Mouse (Mus musculus) cerebellum, postnatal 4 days (tissue): ENCODE data around the gene AL607142.1.
A peak's percentile ranks its signal among the peaks of the same experiment; 100 is the strongest.

Source experiments
- DNase-seq, 2 experiments: peaks; one replicate each; pipeline ENCODE4 v3.0.0; 2022; ENCODE audit warnings: low spot score in 2 of 2, mixed read lengths in 1 of 2

Gene AL607142.1

DNA sequence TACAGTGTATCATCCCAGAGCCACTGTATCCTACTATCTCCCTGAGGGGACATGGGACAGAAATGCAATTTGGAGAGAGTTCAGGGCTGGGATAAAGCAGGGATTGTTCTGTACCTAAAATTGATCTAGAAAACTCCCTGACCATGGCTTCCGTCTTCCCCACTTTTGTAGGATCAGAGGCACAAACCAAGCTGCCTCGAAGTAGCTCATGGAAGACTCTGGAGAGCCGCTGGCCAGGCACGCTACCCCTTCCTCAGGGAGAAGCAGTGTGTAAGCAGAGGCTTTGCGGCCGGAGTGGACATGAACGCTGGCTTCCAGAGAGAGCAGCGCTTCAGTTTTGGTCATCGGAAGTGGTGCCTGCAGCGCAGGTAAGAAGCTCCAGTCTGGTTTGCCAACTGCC is at the start of gene AL607142.1:
Gene AL607142.1, plus strand, starts transcription at position 301 of the 400 bp plus-strand sequence.
- DNase-seq: no peak

DNA sequence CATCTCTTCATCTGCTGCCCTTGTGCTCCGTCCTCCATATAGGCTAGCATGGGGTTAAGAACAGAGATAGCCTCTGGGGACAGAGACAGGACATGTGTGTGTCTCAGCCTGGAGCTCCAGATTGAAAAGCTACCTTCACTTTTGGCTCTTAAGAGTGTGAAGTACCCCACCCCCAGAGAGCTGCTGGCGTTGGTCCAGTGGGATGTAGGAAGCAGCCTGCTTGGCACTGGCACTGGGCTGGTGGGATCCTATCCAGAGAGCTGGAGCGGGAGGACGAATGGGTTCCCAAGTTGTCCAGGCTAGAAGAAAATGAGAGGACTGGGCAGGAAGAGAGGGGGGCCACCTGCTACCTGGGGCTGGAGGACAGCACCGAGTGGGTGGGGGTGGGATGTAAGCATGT is 46.4 kb upstream of the AL607142.1 start:
- DNase-seq: peak in 1 of 2 experiments; percentile 76

DNA sequence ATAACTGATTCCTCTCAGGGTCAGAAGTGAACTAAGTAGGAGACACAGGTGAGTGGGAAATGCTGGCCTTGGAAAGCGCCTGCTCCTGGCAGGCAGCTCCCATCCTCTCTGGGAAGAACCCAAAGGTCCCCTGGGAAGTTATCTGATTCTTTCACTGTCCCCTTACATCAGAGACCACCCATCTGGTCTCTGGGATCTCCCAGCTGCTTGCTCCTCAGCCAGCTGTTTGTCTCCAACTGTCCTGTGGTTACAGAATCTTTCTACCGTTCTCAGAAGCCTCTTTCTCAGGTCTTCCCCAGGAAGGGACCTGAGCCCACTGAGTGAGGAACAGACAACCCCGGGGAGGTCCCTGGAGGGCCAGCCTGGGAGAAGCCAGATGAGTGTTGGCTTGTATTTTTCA is 42.4 kb upstream of the AL607142.1 start:
- DNase-seq: no peak

DNA sequence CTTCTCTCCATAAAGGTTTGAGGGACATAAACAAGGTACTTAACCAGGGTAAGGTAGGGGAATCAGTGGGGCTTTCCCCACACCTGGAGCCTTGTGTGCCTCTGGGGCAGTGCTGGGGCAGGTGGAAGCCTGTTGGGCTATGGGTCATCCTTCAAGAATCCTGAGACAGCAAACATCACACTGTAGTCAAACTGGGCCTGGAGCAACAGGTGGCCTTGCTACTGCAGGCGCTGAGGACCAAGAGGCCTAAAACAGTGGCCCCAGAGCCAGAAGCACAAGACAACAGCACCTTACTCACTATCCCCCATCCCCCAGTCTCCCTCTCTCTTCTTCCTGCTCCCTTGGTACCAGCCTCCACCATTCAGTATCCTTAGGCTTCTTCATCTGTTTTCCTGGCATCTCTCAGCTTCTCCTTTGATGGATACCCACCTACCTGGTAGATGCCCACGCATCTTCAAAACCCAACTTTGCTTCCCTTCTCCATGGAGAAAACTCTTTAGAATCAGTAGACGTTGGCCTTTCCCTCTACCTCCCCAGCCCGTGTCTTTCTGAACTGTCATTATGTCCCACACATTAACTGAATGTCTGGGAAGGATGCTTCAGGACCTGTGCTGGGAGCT is 41.5 kb upstream of the AL607142.1 start:
- no peak for DNase-seq

DNA sequence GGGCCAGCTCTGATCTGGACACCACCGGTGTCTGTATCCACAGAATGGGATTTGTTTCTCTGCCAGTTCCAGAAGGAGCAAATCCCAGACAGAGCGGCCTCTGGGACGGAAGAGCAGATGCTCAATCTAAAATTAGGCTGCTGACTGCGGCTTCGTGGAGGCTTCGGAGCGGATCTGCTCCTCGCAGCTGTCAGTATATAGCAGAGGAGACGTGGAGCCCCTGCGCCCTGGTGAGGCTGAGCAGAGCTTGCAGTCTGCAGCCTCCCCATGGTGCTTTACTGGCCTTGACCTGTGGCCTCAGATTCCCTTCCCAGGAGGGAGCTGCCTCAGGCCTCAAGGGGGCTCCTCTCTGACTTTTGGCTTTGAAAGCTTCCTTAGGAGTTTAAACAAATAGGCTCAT is 40.7 kb upstream of the AL607142.1 start:
- DNase-seq: peak in 1 of 2 experiments; percentile 30

DNA sequence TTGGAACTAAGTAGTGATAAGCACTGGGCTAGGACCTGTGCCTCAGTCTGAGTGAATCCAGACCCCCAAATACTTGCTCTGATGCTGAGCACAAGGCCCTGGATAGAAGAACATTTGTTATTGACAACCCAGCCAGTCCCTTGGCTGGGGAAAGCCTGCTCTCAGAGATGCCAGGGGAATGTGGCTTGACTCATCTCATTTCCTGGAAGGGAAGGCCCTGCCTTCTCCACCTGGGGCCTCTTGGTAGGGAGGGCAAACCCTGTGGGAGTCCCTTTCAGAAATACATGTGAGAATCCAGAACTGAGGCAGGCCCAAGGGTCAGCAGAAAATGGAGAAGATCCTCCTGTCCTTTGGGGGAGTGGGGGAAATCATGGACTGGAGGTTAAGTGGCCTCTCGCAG is 37.1 kb upstream of the AL607142.1 start:
- DNase-seq: no peak

DNA sequence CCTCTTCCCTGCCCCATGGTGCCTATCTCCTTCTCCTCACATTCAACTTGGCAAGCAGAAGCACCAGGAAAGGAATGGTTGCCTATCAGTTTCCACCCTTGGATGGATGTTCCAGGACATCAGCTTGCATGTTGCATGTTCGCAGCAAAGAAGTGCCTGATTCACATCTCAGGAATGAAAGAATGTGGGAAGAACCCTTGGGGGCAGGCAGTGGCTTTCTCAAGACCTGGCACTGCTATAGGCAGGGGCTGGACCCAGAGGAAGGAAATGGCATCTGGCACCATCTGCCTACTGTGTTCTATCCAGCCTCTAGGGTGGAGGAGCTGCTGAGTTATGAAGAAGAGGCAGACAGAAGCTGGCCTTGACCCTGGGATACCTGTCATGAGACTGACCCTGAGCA is 34.9 kb upstream of the AL607142.1 start:
- DNase-seq: no peak

DNA sequence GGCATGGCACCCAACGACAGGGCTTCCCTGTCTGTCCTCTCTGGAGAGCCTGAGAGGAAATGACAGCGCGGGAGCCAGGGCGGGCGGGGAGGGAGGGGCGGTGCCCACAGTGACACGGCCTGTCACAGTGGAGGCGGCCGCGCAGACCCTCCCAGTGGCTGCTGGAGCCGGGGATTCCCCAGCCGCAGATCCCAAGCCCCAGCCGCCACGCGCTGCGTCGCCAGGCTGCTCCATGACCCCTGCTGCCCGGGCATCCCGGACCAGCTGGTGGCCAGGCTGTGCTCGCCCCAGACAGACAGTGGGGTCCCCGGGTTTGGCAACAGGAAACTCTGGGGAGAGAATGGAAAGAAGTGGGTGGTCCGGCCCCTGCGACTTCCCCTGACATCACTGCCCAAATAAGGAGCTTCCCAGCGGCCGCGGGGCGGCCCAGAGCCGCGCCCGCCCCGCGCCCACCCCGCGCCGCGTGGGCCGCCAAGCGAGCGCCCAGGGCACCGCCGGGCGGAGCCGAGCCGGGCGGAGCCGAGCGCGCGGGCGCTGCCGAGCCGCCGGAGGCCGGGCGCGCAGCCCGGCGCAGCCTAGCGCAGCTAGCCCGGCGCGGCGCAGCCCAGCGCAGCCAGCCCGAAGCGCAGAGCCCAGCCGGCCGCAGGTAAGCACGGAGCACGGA is 32.3 kb upstream of the AL607142.1 start:
- DNase-seq: peak in 1 of 2 experiments; percentile 42

DNA sequence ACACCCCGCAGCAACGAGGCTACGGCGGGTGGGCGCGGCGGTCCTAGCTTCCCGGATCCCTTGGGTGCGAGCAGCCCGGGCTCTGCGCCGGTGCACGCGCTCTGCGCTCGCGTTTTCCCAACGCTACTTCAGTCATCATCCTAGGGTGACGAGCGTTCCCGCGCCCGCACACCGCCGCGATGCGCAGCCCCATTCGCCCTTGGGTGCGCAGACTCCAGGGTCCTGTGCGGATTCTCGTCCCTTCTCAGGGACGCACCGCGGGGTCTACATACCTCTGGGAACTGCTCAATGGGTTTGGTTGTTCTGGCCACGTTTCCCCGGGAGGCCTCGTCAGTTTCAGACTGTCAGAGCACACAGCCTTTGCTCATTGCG is 31.8 kb upstream of the AL607142.1 start:
- DNase-seq: peak in 1 of 2 experiments; percentile 31

DNA sequence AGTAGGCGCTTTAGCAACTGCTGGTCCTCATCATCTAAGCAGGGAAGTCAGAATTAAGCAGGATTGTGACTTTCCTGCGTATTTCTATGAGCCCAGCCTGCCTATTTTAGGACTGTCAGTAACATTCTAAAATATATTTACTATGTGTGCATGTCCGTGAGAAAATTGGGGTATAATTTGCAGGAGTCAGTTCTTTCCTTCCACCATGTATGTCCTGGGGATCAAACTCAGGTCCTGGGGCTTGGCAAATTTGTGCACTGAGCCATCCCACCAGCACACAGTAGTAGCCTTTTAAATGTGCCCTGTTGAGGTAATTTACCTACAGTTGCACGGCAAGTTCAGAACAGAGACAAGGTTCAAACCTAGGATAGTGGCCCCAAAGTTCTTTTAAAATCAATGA is 28.5 kb upstream of the AL607142.1 start:
- no peak for DNase-seq

DNA sequence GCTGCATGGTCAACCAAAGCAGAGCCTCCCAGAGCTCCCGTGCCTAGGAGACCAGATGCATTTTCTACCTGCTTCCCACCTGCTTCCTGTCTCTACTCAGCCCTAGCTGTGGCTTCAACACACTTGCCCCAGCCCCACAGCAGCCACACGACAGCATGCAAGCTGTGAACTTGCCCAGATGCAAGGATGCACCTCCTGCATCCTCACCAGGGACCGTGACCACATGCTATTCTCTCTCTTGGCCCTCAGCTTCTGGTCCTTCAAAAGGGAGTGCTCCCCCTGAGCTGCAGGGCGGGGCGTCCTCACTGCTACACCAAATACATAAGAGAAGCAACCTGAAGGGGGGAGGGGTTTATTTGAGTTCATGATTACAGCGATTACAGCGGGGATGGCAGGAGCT is 27.8 kb upstream of the AL607142.1 start:
- no peak for DNase-seq

DNA sequence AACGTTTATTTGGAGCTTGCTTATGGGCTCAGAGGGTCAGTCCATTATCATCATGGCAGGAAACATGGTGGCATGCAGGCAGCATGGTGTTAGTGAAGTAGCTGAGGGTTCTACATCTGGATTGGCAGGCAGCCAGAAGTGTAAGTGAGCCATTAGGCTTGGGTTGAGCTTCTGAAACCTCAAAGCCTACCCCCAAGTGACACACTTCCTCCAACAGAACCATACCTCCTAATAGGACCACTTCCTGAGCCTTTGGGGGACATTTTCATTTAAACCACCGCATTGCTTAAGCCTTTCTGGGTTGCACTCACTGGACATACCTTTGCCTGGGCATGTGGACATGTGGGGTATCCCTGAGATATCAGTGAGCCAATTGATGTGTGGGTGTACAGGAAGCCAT is 23.3 kb upstream of the AL607142.1 start:
- no peak for DNase-seq

DNA sequence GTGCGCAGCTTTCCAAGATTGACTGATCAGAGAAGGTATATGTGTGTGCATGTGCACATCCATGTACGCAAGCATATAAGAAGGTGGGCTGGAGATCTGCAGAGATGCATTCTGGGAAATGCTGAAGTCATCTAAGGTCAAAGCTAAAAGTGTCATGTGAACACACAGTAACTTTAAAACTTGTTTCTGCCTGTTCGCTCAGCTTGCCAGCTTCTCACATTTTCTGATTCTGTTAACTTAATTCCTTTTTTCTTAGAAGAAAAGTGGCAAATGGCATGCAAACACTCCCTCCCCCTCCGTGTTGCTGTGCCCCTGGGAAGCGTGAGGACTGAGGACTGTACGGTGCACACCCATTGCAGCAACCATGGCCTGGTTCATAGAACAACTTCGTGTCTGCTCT is 22.3 kb upstream of the AL607142.1 start:
- no peak for DNase-seq

DNA sequence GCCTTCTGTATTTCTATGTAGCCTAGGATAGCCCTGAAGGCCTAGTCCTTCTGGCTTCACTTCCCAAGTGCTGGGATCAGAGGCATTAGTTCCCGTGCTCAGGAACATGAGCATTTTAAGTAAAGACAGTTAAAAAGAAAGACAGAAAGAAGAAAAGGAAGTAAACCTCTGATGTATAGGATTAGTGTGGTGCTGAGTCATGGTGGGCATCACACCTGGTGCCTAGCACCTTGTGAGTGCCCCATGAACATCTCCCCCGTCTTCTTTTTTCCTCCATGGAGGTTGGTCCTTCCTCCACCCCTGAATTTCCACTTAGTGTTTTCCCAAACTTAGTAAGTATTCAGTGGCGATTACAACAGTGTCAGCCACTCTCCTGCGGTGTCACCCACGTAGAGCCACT is 20.2 kb upstream of the AL607142.1 start:
- no peak for DNase-seq

DNA sequence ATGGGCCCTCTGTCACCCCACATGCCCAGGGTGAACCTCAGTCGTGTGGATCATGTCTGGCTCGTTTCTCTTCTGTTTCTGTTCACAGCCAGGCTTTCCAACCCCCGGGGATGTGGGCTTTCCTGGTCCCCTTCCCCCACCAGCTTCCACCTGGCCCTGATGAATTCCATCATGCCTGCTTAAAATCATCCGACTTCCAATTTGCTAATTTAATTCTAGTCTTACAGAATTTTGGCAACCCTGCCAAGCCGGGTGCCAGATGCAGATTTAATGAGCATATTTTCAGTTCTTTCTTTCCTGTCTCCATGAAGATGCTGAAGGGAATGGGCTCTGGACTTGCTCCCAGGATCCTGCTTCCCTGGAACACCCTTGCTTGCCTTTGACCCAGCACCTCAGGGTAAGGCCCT is 19.7 kb upstream of the AL607142.1 start:
- no peak for DNase-seq

DNA sequence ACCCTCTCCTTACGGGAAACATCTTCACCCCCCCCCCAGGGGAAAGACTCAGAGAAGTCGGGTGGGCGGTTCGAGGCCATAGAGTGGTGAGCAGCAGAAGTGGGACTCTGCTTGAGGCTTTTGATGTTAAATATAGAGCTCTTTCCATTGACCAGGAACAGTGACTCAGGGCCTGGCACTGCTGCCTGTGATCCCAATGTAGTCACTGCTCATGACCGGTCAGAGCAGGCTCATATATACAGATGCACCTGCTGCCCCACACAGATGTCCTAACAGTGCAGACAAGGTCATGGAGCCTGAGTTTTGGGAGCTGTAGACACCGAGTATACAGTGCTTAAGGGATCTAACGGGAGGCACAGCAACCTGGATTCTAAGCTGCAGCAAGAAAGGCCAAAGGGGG is 18.9 kb upstream of the AL607142.1 start:
- no peak for DNase-seq

DNA sequence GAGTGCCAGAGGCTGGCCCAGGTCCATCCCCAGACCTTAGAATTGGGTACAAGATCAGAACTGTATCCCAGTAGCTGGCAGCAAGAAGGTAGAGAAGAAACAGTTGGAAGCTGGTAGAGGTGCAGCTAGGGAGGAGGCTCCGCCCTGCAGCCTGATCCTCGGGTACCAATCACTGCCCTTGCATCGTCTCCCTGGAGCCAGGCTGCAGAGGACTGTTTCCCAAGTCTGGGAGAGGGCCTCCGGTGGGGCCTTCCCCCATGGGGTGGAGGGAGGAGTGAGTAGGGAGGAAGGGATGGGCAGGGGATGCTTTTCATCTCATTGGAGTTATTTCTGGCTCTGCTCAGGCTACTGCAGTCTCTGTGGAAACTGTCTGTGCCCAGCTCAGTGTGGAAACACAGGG is 17.7 kb upstream of the AL607142.1 start:
- no peak for DNase-seq

DNA sequence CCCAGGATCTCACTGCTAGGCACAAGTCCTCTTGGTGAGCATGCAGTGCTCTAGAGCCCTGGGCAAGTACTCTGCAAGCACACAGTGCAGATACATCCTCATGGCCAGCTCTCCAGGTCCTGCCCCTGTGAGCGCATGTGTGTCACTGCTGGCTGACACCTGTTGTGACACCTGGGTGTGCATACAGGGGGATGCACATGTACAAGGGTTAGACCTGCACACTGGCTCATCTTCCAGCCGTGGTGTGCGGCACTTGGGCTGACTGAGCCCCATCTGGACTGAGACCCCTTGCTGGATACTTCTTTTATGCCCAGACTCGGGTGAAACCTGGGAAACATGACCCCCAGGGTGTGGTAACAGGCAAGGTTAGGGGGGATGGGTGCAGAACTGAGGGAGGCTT is 16.5 kb upstream of the AL607142.1 start:
- DNase-seq: no peak

DNA sequence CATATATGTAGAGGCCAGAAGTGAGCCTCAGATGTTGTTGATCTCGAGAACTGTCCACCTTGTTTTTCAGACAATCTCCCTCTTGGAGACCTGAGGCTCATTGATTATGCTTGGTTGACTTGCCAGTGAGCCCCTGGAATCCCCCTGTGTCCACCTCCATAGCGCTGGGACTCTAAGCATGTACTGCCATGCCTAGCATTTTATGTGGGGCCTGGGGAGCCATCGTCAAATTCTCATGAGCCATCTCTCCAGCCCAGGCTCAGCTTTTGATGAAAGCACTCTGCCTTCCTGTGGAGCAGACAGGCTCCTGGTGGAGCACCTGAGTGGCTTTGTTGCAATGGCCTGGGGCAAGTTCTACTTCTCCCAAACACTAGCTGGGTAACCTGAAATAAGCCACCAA is 14.9 kb upstream of the AL607142.1 start:
- no peak for DNase-seq

DNA sequence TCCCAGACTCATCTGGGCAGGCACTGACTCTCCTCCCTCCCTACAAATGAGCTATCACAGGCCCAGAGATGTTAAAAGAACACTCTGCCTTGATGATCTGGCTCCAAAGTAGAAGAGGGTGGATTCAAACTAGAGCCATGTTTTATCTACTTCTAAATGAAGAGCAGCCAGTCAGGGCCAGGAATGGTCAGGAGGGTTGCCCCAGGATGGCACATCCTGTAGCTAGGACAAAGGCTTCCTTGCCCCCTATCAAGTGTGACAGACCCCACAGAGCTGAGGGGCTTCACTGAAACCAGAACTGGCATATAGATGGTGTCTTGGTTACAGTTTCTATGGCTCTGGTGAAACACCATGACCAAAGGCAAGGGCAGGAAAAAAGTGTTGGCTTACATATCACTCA is 12.3 kb upstream of the AL607142.1 start:
- DNase-seq: no peak

DNA sequence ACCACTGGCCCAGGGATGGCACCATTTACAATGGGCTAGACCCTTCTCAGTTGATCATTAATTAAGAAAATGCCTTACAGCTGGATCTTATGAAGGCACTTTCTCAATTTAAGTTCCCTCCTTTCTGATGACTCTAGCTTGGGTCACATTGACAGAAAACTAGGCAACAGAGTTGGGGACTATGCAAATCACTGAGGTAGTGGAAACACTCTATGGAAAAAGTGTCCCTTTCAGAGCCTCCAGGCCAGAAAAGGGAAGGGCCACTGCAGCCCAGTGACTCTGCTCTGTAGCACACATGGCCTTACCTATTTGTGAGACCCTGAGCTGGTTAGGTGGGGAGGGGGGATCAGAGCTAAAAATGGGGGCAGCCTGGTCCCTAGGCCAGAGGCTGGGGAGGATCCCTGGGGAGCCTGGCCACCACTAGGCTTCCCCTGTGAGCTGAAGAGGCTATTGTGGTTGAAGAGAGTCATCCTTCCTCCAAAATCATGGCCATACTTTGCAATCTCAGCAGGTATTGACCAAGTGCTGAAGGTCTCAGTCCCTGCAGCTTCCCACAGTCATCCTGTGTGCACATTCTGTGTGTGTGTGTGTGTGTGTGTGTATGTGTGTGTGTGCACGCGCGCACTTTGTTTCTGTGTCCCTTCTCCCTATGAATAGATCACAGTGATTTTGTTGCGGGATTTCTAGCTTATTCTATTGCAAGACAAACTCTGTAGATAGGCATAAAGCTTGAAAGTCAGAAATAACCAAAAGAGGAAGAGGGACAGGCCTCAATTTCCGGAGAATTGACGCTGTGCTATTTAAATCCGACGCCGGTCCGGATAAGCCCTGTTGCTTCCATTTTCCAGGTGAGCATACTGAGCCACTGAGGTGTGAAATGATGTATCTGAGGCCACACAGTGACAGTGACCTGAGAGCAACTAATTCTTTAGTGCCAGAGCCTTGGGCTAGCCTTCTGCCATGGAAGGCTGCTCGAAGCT is 11.5 kb upstream of the AL607142.1 start:
- DNase-seq: no peak

DNA sequence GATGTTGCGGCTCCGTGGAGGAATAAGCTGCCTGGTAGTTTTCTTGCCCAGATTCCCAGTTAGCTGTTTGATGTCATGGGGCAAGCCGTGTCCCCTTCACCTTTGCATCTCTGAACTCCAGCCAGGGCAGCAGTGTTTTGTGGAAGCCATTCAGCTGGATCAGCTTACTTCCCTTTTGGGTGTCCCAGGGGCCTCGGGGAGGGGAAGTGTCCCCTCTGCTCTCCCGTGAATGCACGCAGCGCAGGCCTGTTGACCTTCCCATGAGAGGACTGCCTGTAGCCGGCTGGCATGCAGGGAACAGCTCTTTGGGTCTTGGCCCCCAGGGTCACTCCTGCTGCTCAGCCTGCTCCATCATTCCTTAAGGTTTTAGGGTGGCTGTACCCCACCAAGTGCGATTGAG is 10.7 kb upstream of the AL607142.1 start:
- DNase-seq: no peak

DNA sequence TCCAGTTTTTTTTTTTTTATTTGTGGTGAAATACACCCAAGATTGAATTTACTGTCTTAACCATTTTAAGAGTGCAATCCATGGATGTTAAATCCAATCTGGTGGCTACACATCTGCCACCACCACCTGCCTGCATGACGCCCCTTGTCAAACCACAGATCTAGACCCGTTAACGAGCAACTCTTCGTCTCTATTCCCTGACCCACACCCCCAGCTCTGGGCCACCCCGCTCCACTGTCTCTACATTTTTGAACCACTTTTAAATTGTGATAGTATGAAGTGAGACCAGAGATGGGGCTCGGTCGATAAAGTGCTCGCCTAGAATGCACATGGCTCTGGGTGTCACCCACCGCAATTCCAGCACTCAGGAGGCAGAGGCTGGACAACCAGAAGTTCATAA is 8.3 kb upstream of the AL607142.1 start:
- no peak for DNase-seq
